Mouse (Mus musculus) right cerebral cortex, adult 18-20 months (tissue): ENCODE results near the gene Ccnf.

ENCODE experiments used
- DNase-seq: peaks from one replicate; pipeline ENCODE4 v3.0.0; 2022; ENCODE audit warnings: mixed read lengths

Ccnf gene

GRCm38 (mm10) chr17:24223513-24223912 is 27.8 kb downstream of the Ccnf start:
- DNase-seq: no peak

- DNase-seq: no peak
Measured at GRCm38 (mm10) chr17:24222653-24223052, 28.6 kb downstream of the Ccnf start.

GRCm38 (mm10) chr17:24220435-24221411 is 30.6 kb downstream of the Ccnf start, which contains the start of gene Tedc2:
TSS of gene Tedc2 (minus strand) at chr17:24220851.
- peak; percentile 95 for DNase-seq

GRCm38 (mm10) chr17:24216836-24217235 is 34.4 kb downstream of the Ccnf start:
- no peak for DNase-seq

- no peak for DNase-seq
Measured at GRCm38 (mm10) chr17:24213186-24213585, 38.1 kb downstream of the Ccnf start.

- no peak for DNase-seq
Measured at GRCm38 (mm10) chr17:24212441-24213018, 38.8 kb downstream of the Ccnf start.

- DNase-seq: peak; percentile 92
Measured at GRCm38 (mm10) chr17:24211631-24212440, 39.4 kb downstream of the Ccnf start.

- DNase-seq: no peak
Measured at GRCm38 (mm10) chr17:24210591-24210990, 40.7 kb downstream of the Ccnf start.

- DNase-seq: no peak
Measured at GRCm38 (mm10) chr17:24209916-24210240, 41.4 kb downstream of the Ccnf start.

- peak; percentile 65 for DNase-seq
Measured at GRCm38 (mm10) chr17:24209043-24209915, 42.0 kb downstream of the Ccnf start, which contains the start of gene Ntn3. TSS of gene Ntn3 (minus strand) at chr17:24209531.

GRCm38 (mm10) chr17:24208641-24209042 is 42.6 kb downstream of the Ccnf start:
- DNase-seq: no peak

GRCm38 (mm10) chr17:24207768-24208640 is 43.3 kb downstream of the Ccnf start:
- DNase-seq: no peak

GRCm38 (mm10) chr17:24206451-24207351 is 44.6 kb downstream of the Ccnf start:
- DNase-seq: peak; percentile 86

- DNase-seq: peak; percentile 58
Measured at GRCm38 (mm10) chr17:24205908-24206361, 45.3 kb downstream of the Ccnf start.

GRCm38 (mm10) chr17:24205284-24205888 is 45.9 kb downstream of the Ccnf start, which contains the start of gene Tbc1d24:
TSS of gene Tbc1d24 (minus strand) at chr17:24205562.
- DNase-seq: peak; percentile 96

GRCm38 (mm10) chr17:24204846-24205245 is 46.4 kb downstream of the Ccnf start:
- DNase-seq: no peak

GRCm38 (mm10) chr17:24203611-24204534 is 47.4 kb downstream of the Ccnf start:
- DNase-seq: no peak

- no peak for DNase-seq
Measured at GRCm38 (mm10) chr17:24203068-24203467, 48.2 kb downstream of the Ccnf start.
